Mouse (Mus musculus) ovary, postnatal 10 days (tissue): ENCODE data around the gene Sectm1b.
"Not testable (repeated sequence)": the region's sequence is repeated elsewhere in the genome, so short reads cannot be mapped to it uniquely, and the experiment has no call there.

Experiments used
- DNase-seq: peaks from one replicate; pipeline ENCODE4 v3.0.0; 2022; ENCODE audit warnings: low spot score

The Sectm1b gene

DNA sequence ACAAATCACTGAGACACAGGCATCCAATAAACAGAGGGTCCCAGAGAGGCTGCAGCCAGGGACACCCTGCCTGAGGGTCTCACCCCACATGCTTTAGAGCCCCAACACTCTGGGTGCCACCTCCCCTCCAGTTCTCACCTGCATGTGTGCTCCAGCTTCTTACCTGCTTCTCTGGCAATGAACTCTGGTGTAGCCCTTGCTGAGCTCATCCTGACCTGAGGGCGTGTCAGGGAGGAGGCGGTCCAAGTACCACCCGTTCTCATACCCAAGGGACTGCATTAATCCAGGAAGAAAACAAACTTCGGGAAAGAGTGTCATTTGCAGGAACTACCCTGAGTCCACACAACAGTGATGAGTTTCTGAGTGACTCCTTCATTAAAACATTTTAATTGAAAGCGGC is at the start of gene Sectm1b:
Gene Sectm1b, minus strand, starts transcription at position 191 of the 400 bp plus-strand sequence.
- no peak for DNase-seq

DNA sequence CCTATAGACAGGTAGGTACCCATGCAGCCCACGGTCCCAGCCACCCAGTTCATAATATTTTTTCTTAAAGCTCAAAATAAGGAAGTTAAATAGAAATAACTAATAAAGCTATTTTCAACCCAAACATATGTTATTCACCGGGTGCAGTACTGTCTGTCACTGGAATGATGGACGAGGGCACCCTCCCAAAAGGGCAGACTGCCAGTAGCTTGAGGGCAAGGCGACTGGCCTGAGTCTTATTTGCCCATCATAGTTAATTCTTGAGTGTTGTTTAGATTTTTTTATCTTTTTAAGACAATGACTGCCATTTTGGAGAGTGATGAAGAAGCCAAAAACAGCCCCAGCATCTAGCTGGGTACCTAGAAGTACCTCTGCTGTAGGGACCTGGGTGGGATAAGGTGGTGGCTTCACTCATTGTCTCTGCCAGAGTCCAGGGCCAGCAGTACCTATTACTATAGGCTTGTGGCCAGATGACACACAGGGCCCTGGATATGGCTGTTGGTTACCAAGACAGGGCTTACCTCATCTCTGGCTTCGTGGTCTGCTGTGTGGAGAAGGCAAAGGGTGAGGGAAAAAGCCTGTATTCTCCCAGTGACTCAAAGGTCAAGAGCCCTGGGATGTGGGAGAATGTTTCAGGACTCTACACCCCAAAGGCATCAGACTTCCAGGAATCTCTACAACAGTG is 48.9 kb upstream of the Sectm1b start:
- DNase-seq = no peak

DNA sequence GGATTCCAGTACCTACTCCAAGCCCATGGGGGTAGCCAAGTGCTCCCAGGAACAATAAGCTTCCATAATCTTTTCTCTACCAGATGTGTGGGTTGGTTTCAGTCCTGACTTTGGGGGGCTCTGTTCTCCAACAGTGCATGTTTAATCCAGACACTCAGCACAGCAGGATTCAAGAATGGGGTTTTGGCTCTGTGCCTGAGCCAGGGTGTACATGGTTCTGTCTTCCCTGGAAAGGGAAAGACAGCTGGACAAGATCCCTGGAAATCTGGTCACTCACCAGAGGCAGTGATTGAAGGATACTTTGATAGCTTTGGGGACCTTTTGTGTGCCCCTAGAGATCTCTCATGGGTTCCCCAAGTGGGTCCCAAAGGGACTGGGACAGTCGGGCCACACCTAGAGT is 48.2 kb upstream of the Sectm1b start:
- no peak for DNase-seq

DNA sequence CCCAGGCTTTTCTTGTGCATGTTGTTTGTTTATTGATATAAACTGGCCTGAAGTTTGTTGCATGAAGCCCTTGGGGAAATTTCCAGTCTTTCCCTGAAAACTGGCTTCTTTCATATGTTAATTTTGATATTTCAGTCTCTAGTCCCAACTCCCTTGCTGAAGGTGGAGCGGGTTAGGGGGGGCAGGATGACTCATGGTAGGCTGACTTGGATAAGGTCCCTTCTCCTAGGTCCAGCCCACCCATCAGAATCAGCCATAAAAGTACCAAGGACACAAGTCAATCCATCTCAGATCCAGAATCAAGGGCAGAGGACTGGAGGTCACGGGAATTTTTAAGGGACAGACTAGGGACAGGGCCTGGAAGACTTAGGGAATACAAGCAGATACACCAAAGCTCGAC is 47.7 kb upstream of the Sectm1b start:
- DNase-seq = no peak

DNA sequence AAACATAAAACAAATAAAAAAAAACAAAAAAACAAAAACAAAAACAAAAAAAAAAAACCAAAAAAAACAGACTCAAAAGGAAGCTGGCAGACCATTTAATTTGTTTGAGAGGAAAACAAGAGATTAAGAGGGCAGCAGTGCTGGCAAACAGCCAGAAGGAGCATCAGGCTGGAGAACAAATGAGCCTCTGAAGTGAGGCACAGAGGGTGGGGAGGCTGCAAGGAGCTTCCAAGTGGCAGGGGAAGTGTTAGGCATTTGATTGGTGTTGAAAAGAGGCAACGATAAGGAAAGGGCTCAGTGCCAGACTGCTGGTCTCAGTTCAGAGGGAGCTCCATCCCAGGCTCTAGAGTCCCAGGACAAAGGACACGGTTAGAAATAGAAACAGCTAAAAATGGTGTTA is 46.6 kb upstream of the Sectm1b start:
- DNase-seq = no peak

DNA sequence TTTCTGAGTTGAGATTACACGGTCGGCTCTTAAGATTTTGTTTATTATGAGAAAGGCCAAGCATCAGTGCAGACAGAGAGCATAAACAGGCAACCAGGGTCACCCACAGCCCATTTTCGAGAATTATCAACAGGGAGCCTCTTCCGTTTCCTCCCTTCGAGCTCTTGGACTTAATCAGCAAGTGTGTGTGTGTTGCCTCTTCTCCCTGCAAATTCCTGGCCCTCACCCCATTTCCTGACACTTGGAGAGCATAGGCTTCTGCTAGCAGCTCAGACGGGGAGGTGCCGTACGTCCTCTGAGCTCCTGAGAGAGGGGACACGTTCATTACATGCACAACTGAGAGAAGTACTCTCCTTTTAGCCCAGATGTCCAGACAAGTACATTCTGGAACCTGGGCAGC is 44.7 kb upstream of the Sectm1b start:
- DNase-seq = no peak

DNA sequence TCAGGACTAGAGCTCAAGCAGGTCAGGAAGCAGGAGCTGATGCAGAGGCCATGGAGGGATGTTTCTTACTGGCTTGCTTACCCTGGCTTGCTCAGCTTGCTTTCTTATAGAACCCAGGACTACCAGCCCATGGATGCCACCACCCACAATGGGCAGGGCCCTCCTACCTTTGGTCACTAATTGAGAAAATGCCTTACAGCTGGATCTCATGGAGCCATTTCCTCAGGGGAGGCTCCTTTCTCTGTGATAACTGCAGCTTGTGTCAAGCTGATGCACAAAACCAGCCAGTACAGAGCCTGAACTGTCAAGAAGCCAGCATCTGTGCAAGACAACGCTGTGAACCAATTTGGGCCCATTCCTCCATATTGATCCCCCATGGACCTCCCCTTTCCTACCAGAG is 43.9 kb upstream of the Sectm1b start:
- DNase-seq = not testable (repeated sequence)

DNA sequence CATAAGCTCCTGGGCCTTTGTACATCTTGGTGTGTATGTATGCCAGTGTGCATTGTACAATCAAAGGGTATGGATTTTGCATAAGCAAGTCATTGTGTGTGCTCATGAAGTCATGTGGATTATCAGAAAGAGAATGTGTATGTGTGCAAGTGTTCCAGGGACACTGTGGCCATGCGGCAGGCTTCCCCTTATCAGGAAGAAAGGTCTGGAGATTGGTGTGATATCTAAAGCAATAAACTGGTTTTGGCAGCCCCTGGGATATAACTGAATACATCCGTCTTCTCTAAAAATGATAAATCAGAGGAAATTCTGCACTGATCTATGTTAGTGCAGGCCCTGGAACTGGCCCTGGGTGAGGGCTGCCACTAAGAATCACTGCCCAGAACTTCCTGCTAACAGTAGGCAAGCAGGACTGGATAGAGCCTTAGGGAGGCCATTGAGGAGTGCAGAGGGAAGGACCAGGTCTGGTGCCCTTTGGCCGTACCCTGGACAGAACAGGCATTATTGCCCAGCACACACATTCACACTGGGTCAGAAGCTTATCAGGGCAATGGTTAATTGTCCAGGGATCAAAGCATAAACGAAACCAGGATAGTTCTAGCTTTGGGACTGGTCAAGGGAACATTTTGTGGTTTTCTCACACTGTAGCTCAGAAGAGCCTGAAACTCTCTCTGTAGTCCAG is 37.9 kb upstream of the Sectm1b start:
- DNase-seq = no peak

DNA sequence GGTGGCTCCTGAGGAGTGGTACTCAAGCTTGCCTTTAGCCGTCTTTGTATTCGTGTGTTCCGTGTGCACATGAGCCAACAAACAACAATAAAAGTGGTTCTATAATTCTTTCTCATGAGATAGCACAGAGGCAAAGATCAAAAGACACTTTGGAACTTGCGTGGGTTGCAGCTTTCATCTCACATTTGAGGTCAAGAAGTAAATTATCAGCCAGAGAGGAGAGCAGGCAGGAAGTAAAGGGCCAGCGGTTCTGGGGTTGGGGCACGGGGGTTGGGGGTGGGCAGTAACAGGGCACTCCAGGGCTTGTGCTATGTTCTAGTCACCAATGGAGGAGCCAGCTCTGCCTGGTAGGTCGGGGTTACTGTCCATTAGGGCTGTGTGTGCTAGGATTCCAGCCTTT is 37.3 kb upstream of the Sectm1b start:
- DNase-seq = no peak

DNA sequence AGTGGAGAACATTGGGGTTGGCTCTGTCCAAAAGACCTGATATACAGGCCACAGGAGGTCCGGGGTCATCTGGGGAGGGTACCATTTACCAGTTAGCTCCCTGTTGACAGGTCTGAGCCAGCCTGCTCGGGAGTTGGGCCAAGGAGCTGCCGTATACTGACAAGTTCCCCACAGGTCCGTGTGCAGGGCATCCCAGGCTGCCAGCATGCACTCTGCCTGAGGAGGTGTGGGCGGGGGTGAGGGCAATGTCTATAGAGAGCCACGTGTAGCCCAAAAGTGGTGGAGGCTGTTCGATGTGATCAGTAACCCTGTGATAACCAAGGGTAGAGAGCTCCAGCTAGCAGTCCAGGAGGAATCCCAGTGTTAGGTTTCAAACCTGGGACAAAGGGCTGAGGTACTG is 36.4 kb upstream of the Sectm1b start:
- DNase-seq = no peak

DNA sequence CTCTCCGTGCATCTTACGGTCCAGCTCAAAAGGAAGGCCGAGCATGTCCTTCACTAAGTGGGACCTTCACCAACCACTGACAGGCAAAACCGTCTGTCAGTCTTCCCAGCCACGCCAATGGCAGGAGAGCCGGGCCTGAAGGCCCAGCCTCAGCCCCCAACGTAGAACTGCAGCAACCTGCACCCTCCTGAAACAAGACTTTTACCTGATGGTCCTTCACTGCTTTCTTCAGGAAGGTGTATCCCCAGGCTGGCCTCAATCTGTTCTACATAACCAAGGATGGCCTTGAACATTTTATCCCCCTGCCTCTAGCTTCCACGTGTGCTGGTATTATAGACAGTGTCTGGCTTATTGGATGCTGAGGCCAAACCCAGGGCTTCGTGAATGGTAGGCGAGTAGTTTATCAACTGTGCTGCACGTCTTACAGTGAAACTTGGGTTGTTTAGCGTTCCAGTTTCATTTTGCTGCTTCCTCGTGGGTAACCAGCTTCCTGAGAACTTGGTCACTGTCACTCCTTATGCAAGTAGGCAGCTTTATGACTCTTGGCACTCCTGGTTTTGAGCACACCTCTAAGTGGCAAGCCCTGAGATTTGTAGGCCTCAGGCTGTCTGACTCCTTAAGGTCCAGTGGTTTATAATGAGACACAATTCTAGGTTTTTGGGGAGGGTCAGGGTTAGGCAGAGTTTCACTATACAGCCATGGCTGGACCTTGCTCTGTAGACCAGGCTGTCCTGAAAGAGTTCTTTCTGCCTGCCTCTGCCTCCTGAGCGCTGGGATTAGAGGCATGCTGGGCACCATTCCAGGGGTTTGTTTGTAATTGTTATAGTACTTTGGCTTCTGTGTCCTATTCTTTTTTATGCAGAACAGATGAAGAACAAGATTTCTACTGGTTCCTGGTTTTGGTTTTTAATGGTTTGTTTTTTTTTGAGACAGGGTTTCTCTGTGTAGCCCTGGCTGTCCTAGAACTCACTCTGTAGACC is 29.5 kb upstream of the Sectm1b start:
- no peak for DNase-seq

DNA sequence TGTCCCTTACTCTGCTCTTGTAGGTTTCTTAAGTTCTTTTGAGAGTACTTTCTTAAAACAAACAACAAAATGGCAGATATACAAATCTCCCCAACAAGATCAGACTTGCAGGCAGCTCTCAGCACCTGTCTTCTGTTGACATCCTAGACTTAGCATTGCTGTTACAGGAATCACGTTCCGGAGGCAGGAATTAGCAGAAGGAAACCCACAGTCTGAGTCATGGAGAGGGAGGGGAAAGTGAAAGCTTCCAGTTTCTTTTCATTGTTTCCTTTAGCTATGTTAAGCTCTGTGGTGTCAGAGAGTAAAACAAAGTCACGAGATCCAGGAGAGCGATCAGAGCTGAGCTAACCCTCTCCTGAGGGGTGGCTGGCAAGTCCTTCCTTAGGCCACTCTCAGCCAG is 27.6 kb upstream of the Sectm1b start:
- no peak for DNase-seq

DNA sequence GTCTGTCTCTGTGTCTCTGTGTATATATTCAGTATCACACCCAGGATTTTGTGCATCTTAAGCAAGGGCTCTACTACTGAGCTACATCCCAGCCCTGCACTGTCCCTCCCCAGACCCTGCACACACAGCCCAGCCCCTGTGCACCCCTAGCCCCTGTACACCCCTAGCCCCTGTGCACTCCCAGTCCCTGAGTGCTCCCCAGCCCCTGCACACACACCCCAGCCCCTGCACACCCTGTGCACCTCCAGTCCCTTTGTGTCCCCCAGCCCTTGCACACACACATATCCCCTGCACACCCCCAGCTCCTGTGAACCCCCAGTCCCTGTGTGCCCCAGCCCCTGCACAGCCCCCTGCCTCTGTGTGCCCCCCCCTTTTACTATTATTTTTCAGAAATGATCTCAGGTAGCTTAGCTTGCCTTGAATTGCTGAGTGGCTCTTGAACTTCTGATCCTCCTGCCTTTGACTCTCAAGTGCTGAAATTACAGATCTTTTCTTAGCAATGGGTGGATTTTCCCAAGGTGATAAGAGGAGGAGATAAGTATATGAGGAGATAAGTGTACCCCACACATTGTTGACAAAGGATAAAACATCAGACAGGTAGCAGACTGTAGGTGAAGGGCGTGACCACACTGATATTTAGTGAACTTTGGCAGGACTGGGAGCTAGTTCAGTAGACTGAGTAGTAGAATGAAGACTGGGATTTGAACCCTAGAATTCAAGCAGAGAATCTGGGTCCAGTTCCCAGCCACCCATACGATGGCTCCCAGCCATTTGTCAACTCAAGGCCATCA is 26.6 kb upstream of the Sectm1b start:
- no peak for DNase-seq

DNA sequence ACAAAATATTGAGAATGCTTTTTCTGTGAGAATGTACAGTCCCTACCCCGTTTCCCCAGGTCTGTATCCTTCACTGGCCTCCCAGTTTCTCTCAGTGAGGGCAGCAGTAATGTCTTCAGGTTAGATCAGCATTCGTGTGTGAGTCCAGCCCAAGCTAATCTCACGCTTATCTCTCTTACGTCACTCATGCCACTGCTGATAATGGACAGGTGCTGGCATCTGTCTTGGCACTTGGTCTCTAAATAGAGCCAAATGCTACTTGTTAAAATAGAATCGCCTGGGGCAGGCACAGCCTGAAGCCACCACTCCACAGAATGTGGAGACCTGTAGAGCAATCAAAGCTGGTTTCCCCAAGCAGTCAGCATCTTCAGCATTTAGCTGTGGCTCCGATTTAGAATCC is 25.6 kb upstream of the Sectm1b start:
- no peak for DNase-seq

DNA sequence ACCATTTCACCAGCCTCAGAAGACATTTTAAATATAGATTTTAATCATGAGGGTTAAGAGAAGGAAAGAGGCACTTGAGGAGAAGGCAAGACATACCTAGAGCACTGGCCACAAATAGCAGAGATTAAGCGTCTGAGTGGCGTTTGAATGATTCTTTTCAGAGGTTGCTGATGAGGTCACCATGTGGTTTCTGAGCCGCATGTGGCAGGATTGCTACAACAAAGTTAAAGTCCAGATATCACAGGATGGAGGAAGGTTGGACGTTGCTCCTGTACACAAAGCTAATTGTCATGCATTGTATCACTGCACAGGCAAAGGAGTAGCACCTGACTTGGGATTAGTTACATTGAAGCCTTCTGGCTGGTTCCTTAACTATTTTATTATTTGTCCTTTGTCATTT is 22.9 kb upstream of the Sectm1b start:
- DNase-seq = no peak

DNA sequence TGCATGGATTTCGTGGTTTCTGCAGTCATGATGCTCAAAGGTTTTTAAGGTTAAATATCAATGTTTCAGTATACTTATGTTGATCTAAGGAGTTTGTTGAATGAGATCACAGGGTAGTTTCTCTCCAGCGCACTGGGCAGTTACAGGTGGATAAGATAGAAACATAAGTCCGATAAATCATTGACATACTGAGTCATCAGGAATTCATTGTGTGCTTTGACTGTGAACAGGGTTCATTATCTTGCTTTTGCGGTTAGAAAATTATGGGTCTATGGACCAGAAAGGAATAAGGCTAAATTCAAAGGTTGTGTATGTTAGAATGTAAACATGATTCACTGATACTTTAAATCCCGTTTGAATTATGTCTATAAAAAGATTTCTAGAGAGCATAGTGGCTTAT is 21.8 kb upstream of the Sectm1b start:
- DNase-seq = no peak

DNA sequence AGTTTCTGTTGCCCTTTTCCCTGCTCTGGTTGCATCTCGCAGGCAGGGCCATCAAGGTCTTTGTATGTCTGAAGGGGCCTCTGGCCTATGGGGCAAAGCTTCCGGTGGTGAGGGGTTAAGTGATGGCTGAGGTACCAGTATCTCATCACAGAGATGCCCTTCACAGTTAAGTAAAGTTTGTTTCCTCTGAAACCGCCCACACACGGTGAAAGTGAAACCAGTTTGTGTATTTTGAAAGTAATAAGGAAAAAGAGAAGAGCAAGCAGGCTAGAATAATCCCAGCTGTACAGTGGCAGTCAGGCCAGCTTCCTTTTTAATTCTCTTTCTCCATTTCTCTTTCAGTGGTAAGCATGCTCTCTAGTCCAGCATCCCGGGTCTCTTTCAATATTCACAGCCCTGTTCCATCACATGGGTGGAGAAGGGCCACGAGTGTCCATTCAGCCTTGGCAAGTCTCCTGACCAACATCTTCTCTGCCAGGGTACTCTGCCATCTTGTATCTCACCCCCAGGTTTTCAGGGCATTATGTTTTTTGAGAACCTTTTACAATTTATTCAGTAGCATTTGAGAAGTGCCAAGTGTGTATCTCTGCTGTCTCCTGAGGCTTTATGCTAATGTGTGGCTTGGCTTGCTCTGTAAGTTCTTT is 19.6 kb upstream of the Sectm1b start:
- DNase-seq = no peak

DNA sequence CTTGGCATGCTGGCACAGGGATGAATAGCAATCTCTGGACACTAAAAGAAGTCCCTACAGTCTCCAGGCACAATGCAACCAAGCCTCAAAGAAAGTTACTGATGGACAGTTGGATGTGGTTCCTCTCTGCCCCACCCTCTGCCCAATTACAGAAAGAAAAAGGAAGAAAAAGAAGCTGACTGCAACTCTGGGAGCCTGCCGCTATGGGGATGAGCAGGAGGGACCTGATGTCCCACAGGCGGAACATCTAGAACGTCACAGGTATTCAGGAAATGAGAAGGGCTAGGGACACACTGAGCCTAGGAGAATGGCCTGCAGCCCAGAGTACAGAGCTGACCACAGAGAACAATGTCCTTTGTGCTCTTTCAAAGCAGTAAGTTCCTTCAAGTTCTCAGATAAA is 18.9 kb upstream of the Sectm1b start:
- no peak for DNase-seq

DNA sequence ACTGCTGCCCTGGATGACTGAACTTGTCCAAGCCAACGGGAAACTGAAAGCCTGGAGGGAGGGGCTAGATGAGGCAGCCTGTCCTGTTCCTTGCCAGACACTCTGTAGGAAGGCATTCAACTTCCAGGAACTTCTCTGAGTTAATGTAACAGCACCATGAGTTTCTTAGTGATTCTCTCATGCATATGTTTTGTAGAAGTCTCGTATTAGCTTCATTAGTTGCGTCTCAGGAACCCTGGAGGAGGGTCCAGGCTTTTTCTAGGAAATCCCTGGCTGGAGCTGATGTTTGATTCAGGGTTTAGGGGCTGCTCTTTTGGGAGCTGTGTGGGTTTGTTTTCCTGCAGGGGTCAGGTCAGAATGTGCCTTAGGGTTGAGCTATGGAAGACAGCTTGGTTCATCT is 17.8 kb upstream of the Sectm1b start, which contains the start of gene Sectm1a:
Gene Sectm1a, minus strand, starts transcription at position 101 of the 400 bp plus-strand sequence.
- no peak for DNase-seq

DNA sequence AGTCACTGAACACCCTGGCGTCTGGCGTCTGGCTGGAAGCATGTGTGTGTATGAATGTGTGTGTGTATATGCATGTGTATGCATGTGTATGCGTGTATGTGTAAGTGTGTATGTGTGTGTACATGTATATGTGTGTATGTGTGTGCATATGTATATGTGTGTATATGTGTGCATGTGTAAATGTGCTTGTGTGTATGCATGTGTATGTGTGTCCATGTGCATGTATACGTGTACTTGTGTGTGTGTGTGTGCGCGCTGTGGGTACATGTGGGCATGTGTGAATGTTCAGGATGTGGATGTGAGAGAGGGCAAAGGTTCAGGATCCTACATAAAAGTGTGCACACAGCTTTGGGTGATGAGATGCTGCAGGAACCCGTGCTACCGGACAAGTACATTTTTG is 17.0 kb upstream of the Sectm1b start:
- no peak for DNase-seq

DNA sequence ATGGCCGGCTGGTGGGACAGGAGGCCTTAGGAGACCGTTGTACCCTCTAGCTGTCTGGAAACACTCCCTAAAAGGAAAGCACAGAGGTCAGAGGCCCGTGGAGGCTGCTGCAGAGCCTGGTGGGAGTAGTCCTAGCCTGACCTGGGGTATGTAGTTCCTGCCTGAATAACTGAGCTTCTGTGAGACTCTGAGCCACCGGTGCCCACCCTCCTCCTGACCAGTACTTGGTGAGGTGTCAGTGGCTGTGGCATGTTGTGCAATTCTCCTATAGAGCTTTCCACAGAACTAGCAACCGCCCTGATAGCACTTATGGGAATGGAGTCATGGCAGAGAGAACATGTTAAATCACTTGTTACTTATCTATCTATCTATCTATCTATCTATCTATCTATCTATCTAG is 12.3 kb upstream of the Sectm1b start:
- DNase-seq = no peak
